Mouse (Mus musculus): ENCODE results near the gene Dbt. TPM values are rescaled to one million over a fixed set of nuclear protein-coding genes. Genes with fewer than 3 reads are reported as not detected.
A peak's percentile ranks its signal among the peaks of the same experiment; 100 is the strongest.

The Dbt gene
- polyA plus RNA-seq (2015; fragmentation: Nextera tagmentation; extraction: Ambion mirVana): 12.5 and 15.1 TPM in 2 replicates

GRCm38 (mm10) chr3:116512904-116513716 lies at the start of gene Dbt:
Dbt (plus strand) TSS chr3:116513070.
- WGBS: under 1% methylated on average over 36 of the region's 36 CpGs

GRCm38 (mm10) chr3:116464318-116464717 lies 48.6 kb upstream of the Dbt start:
- 55% methylated on average over 2 of the region's 2 CpGs for WGBS
- no peak overlapping the region for H3K27ac ChIP-seq (ENCODE audit: low read depth, low read length)
- no peaks in the 10 kb centered on the region for H3K4me1 ChIP-seq (ENCODE audit: control insufficient read depth, insufficient read depth, low read depth, low read length)
- H3K9me3 ChIP-seq (ENCODE audit: control insufficient read depth, low read length): no peaks in the 10 kb centered on the region
- ATAC-seq: no peak
- no peaks in the 10 kb centered on the region for H3K36me3 ChIP-seq (ENCODE audit: control insufficient read depth, insufficient read depth, low read length)
- H3K27me3 ChIP-seq (replicated peaks; ENCODE audit: control insufficient read depth, insufficient read depth, low read length): no peaks in the 10 kb centered on the region
- H3K4me3 ChIP-seq (ENCODE audit: low read length): no peak overlapping the region
- H3K9ac ChIP-seq (ENCODE audit: low read depth, low read length): no peak overlapping the region
- no peak overlapping the region for H3K4me2 ChIP-seq (ENCODE audit: low read length)

More at GRCm38 (mm10) chr3:116512904-116513716, at the start of gene Dbt:
- peak within 1 kb of the TSS; percentile 62 for H3K4me3 ChIP-seq (ENCODE audit: low read length)
- H3K27ac ChIP-seq (ENCODE audit: low read depth, low read length): peak within 1 kb of the TSS; percentile 45
- peaks cover 7% of the 10 kb centered on the region; the same call in 1 of the 2 replicates for H3K4me1 ChIP-seq (ENCODE audit: control insufficient read depth, insufficient read depth, low read depth, low read length)
- H3K27me3 ChIP-seq (replicated peaks; ENCODE audit: control insufficient read depth, insufficient read depth, low read length): no peaks in the 10 kb centered on the region
- no peaks in the 10 kb centered on the region for H3K9me3 ChIP-seq (ENCODE audit: control insufficient read depth, low read length)
- peak within 1 kb of the TSS; percentile 81 for H3K4me2 ChIP-seq (ENCODE audit: low read length)
- ATAC-seq: peak; percentile 96
- H3K36me3 ChIP-seq (ENCODE audit: control insufficient read depth, insufficient read depth, low read length): no peaks in the 10 kb centered on the region
- H3K9ac ChIP-seq (ENCODE audit: low read depth, low read length): peak within 1 kb of the TSS; percentile 73

GRCm38 (mm10) chr3:116465709-116466108 lies 47.2 kb upstream of the Dbt start:
- H3K9ac ChIP-seq (ENCODE audit: low read depth, low read length): no peak overlapping the region
- H3K4me3 ChIP-seq (ENCODE audit: low read length): no peak overlapping the region
- WGBS: 93% methylated on average over 12 of the region's 12 CpGs
- no peaks in the 10 kb centered on the region for H3K27me3 ChIP-seq (replicated peaks; ENCODE audit: control insufficient read depth, insufficient read depth, low read length)
- H3K9me3 ChIP-seq (ENCODE audit: control insufficient read depth, low read length): no peaks in the 10 kb centered on the region
- no peak for ATAC-seq
- no peak overlapping the region for H3K27ac ChIP-seq (ENCODE audit: low read depth, low read length)
- H3K4me2 ChIP-seq (ENCODE audit: low read length): no peak overlapping the region
- no peaks in the 10 kb centered on the region for H3K4me1 ChIP-seq (ENCODE audit: control insufficient read depth, insufficient read depth, low read depth, low read length)
- H3K36me3 ChIP-seq (ENCODE audit: control insufficient read depth, insufficient read depth, low read length): no peaks in the 10 kb centered on the region

- H3K27me3 ChIP-seq (replicated peaks; ENCODE audit: control insufficient read depth, insufficient read depth, low read length): no peaks in the 10 kb centered on the region
- no peak for ATAC-seq
- H3K4me2 ChIP-seq (ENCODE audit: low read length): no peak overlapping the region
- 76% methylated on average over 11 of the region's 11 CpGs for WGBS
- no peak overlapping the region for H3K27ac ChIP-seq (ENCODE audit: low read depth, low read length)
- H3K9ac ChIP-seq (ENCODE audit: low read depth, low read length): no peak overlapping the region
- H3K36me3 ChIP-seq (ENCODE audit: control insufficient read depth, insufficient read depth, low read length): no peaks in the 10 kb centered on the region
- H3K4me3 ChIP-seq (ENCODE audit: low read length): no peak overlapping the region
- H3K9me3 ChIP-seq (ENCODE audit: control insufficient read depth, low read length): no peaks in the 10 kb centered on the region
- no peaks in the 10 kb centered on the region for H3K4me1 ChIP-seq (ENCODE audit: control insufficient read depth, insufficient read depth, low read depth, low read length)
Measured at GRCm38 (mm10) chr3:116474602-116475001, 38.3 kb upstream of the Dbt start.

- Histone ChIP-seq H3K9me3 (ENCODE audit: control insufficient read depth, low read length) (no peaks in the 10 kb centered on the region), H3K9ac (ENCODE audit: low read depth, low read length) (no peak overlapping the region), H3K27ac (ENCODE audit: low read depth, low read length) (no peak overlapping the region), H3K4me1 (ENCODE audit: control insufficient read depth, insufficient read depth, low read depth, low read length) (no peaks in the 10 kb centered on the region), H3K4me3 (ENCODE audit: low read length) (no peak overlapping the region), H3K4me2 (ENCODE audit: low read length) (no peak overlapping the region), H3K36me3 (ENCODE audit: control insufficient read depth, insufficient read depth, low read length) (no peaks in the 10 kb centered on the region), H3K27me3 (replicated peaks; ENCODE audit: control insufficient read depth, insufficient read depth, low read length) (no peaks in the 10 kb centered on the region)
- 68% methylated on average over 5 of the region's 5 CpGs for WGBS
- ATAC-seq: no peak
Measured at GRCm38 (mm10) chr3:116476686-116477298, 36.1 kb upstream of the Dbt start.

GRCm38 (mm10) chr3:116477351-116477750 lies 35.5 kb upstream of the Dbt start:
- no peak overlapping the region for H3K4me3 ChIP-seq (ENCODE audit: low read length)
- no peak overlapping the region for H3K9ac ChIP-seq (ENCODE audit: low read depth, low read length)
- no peaks in the 10 kb centered on the region for H3K27me3 ChIP-seq (replicated peaks; ENCODE audit: control insufficient read depth, insufficient read depth, low read length)
- no peaks in the 10 kb centered on the region for H3K4me1 ChIP-seq (ENCODE audit: control insufficient read depth, insufficient read depth, low read depth, low read length)
- H3K9me3 ChIP-seq (ENCODE audit: control insufficient read depth, low read length): no peaks in the 10 kb centered on the region
- no peak for ATAC-seq
- H3K27ac ChIP-seq (ENCODE audit: low read depth, low read length): no peak overlapping the region
- 85% methylated on average over 7 of the region's 7 CpGs for WGBS
- no peaks in the 10 kb centered on the region for H3K36me3 ChIP-seq (ENCODE audit: control insufficient read depth, insufficient read depth, low read length)
- H3K4me2 ChIP-seq (ENCODE audit: low read length): no peak overlapping the region

- no peak overlapping the region for H3K4me2 ChIP-seq (ENCODE audit: low read length)
- ATAC-seq: no peak
- H3K36me3 ChIP-seq (ENCODE audit: control insufficient read depth, insufficient read depth, low read length): no peaks in the 10 kb centered on the region
- WGBS: 25% methylated on average over 2 of the region's 2 CpGs
- H3K27me3 ChIP-seq (replicated peaks; ENCODE audit: control insufficient read depth, insufficient read depth, low read length): no peaks in the 10 kb centered on the region
- H3K9me3 ChIP-seq (ENCODE audit: control insufficient read depth, low read length): no peaks in the 10 kb centered on the region
- no peak overlapping the region for H3K27ac ChIP-seq (ENCODE audit: low read depth, low read length)
- H3K9ac ChIP-seq (ENCODE audit: low read depth, low read length): no peak overlapping the region
- no peak overlapping the region for H3K4me3 ChIP-seq (ENCODE audit: low read length)
- H3K4me1 ChIP-seq (ENCODE audit: control insufficient read depth, insufficient read depth, low read depth, low read length): no peaks in the 10 kb centered on the region
Measured at GRCm38 (mm10) chr3:116480119-116480518, 32.8 kb upstream of the Dbt start.

GRCm38 (mm10) chr3:116480937-116481336 lies 31.9 kb upstream of the Dbt start:
- H3K9ac ChIP-seq (ENCODE audit: low read depth, low read length): no peak overlapping the region
- H3K27ac ChIP-seq (ENCODE audit: low read depth, low read length): no peak overlapping the region
- no peak overlapping the region for H3K4me3 ChIP-seq (ENCODE audit: low read length)
- no peak overlapping the region for H3K4me2 ChIP-seq (ENCODE audit: low read length)
- no peaks in the 10 kb centered on the region for H3K36me3 ChIP-seq (ENCODE audit: control insufficient read depth, insufficient read depth, low read length)
- H3K4me1 ChIP-seq (ENCODE audit: control insufficient read depth, insufficient read depth, low read depth, low read length): no peaks in the 10 kb centered on the region
- no peaks in the 10 kb centered on the region for H3K27me3 ChIP-seq (replicated peaks; ENCODE audit: control insufficient read depth, insufficient read depth, low read length)
- no peak for ATAC-seq
- H3K9me3 ChIP-seq (ENCODE audit: control insufficient read depth, low read length): no peaks in the 10 kb centered on the region
- 63% methylated on average over 5 of the region's 5 CpGs for WGBS

- Histone ChIP-seq H3K9me3 (ENCODE audit: control insufficient read depth, low read length) (no peaks in the 10 kb centered on the region), H3K4me2 (ENCODE audit: low read length) (no peak overlapping the region), H3K9ac (ENCODE audit: low read depth, low read length) (no peak overlapping the region), H3K27me3 (replicated peaks; ENCODE audit: control insufficient read depth, insufficient read depth, low read length) (no peaks in the 10 kb centered on the region), H3K4me3 (ENCODE audit: low read length) (no peak overlapping the region), H3K27ac (ENCODE audit: low read depth, low read length) (no peak overlapping the region), H3K4me1 (ENCODE audit: control insufficient read depth, insufficient read depth, low read depth, low read length) (no peaks in the 10 kb centered on the region), H3K36me3 (ENCODE audit: control insufficient read depth, insufficient read depth, low read length) (peaks cover 5% of the 10 kb centered on the region)
- WGBS: 85% methylated on average over 3 of the region's 3 CpGs
- ATAC-seq: no peak
Measured at GRCm38 (mm10) chr3:116482724-116483123, 30.1 kb upstream of the Dbt start.

Data from hindbrain, embryonic 16.5 days (tissue).